Comparison of ENCODE assay signal across 8 mouse cellular contexts in the genomic region with DNA sequence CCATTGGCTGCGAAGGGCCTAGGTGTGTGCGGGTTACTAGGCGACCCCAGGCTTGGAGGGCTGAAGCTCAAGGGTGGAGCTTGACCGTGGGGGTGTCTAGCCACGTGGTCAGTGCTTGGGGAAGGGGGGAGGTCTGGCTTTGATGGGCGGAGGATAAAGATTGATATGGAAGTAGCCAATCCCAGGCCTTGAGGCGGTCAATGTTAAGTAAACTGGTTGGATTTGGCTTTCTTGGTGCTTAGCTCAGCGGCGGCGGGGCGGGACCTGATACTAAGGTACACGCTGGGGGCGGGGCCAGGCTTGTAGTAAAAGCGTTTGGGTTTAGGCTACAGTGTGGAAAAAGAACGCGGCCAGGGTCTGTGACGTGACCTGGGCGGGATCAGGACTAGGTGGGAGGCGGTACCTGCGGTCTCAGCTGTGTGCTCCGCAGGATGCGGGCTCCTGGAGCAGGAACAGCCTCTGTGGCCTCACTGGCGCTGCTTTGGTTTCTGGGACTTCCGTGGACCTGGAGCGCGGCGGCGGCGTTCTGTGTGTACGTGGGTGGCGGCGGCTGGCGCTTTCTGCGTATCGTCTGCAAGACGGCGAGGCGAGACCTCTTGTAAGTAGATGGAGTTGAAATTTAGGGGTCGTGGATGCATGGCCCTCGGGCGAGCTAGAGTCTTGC. TPM values are rescaled to one million over a fixed set of nuclear protein-coding genes. Genes with fewer than 3 reads are reported as not detected.
DNase-seq lines count a peak whose midpoint lies in the region; ATAC-seq and TF ChIP-seq lines count a peak whose summit lies in the region.

No protein-coding gene starts in this region.

- peak; percentile 29; the same call in 1 of the 2 replicates for TF ChIP-seq CTCF in stomach, postnatal 0 days (IDR thresholded peaks at IDR 0.05; ENCODE audit: low read depth)

- peaks cover 4% of the 10 kb centered on the region for H3K27me3 ChIP-seq in forebrain, embryonic 13.5 days
- peaks cover 50% of the 10 kb centered on the region for H3K27me3 ChIP-seq in liver, embryonic 15.5 days
- peaks cover 20% of the 10 kb centered on the region for H3K27me3 ChIP-seq in neural tube, embryonic 12.5 days (replicated peaks)
- no peaks in the 10 kb centered on the region for H3K27me3 ChIP-seq in stomach, postnatal 0 days (ENCODE audit: control insufficient read depth, insufficient read depth, low read length)

- H3K27ac ChIP-seq in forebrain, embryonic 13.5 days = peak overlapping the region; percentile 63
- no peak overlapping the region for H3K27ac ChIP-seq in liver, embryonic 15.5 days (replicated peaks)
- H3K27ac ChIP-seq in neural tube, embryonic 12.5 days = peak overlapping the region; percentile 50
- peak overlapping the region; percentile 93 for H3K27ac ChIP-seq in stomach, postnatal 0 days (replicated peaks)

- DNase-seq in c-Kit-positive CD71-negative TER-119-negative erythroid progenitor cells, embryonic 14.5 days (ENCODE audit: low read depth) = peak; percentile 89
- DNase-seq in heart, postnatal 10 days = peak; percentile 85 to 88
- peak; percentile 97 to 98 for DNase-seq in kidney, postnatal 4 days
- peak; percentile 99 for DNase-seq in stomach, postnatal 0 days (ENCODE audit: low spot score)

- peak overlapping the region; percentile 83 for H3K4me2 ChIP-seq in forebrain, embryonic 13.5 days
- H3K4me2 ChIP-seq in liver, embryonic 15.5 days = peak overlapping the region; percentile 73
- H3K4me2 ChIP-seq in neural tube, embryonic 12.5 days (replicated peaks) = peak overlapping the region; percentile 89
- peak overlapping the region; percentile 81 for H3K4me2 ChIP-seq in stomach, postnatal 0 days (replicated peaks; ENCODE audit: low read depth)

- no peaks in the 10 kb centered on the region for H3K9me3 ChIP-seq in forebrain, embryonic 13.5 days (replicated peaks)
- no peaks in the 10 kb centered on the region for H3K9me3 ChIP-seq in liver, embryonic 15.5 days (replicated peaks)
- H3K9me3 ChIP-seq in neural tube, embryonic 12.5 days = no peaks in the 10 kb centered on the region
- no peaks in the 10 kb centered on the region for H3K9me3 ChIP-seq in stomach, postnatal 0 days (ENCODE audit: control insufficient read depth, low read length)

- no peaks in the 10 kb centered on the region for H3K36me3 ChIP-seq in forebrain, embryonic 13.5 days (ENCODE audit: poor library complexity, severe bottlenecking)
- no peaks in the 10 kb centered on the region for H3K36me3 ChIP-seq in liver, embryonic 15.5 days (replicated peaks)
- H3K36me3 ChIP-seq in neural tube, embryonic 12.5 days = no peaks in the 10 kb centered on the region
- no peaks in the 10 kb centered on the region for H3K36me3 ChIP-seq in stomach, postnatal 0 days (ENCODE audit: control insufficient read depth, insufficient read depth, low read length)

- peaks cover 52% of the 10 kb centered on the region for H3K4me1 ChIP-seq in forebrain, embryonic 13.5 days
- peaks cover 31% of the 10 kb centered on the region for H3K4me1 ChIP-seq in liver, embryonic 15.5 days (replicated peaks)
- peaks cover 28% of the 10 kb centered on the region for H3K4me1 ChIP-seq in neural tube, embryonic 12.5 days
- peaks cover 4% of the 10 kb centered on the region; the same call in 1 of the 2 replicates for H3K4me1 ChIP-seq in stomach, postnatal 0 days (replicated peaks; ENCODE audit: control insufficient read depth, insufficient read depth)

- intact Hi-C loops in heart, postnatal 10 days (cut with DNase I) = no loop called here

- TF ChIP-seq EP300 in stomach, postnatal 0 days (optimal IDR thresholded peaks at IDR 0.05) = no peak

- ATAC-seq in CD4-positive, CD25-positive, alpha-beta regulatory T cell, adult 4 months = peak; percentile 86
- ATAC-seq in forebrain, embryonic 13.5 days = peak; percentile 88
- peak; percentile 74 for ATAC-seq in liver, embryonic 15.5 days (ENCODE audit: insufficient read depth)
- ATAC-seq in neural tube, embryonic 12.5 days (ENCODE audit: low FRiP score, low read depth) = peak; percentile 84
- peak; percentile 90 for ATAC-seq in stomach, postnatal 0 days (ENCODE audit: low FRiP score, low TSS enrichment)

- under 1% methylated on average over 41 of the region's 41 CpGs for WGBS in forebrain, embryonic 13.5 days
- under 1% methylated on average over 41 of the region's 41 CpGs for WGBS in liver, embryonic 15.5 days (ENCODE audit: insufficient replicate concordance)
- WGBS in neural tube, embryonic 12.5 days = under 1% methylated on average over 41 of the region's 41 CpGs
- WGBS in stomach, postnatal 0 days = under 1% methylated on average over 41 of the region's 41 CpGs

- H3K9ac ChIP-seq in forebrain, embryonic 13.5 days = peak overlapping the region; percentile 82
- H3K9ac ChIP-seq in liver, embryonic 15.5 days = peak overlapping the region; percentile 40
- H3K9ac ChIP-seq in neural tube, embryonic 12.5 days = peak overlapping the region; percentile 72
- peak overlapping the region; percentile 60 for H3K9ac ChIP-seq in stomach, postnatal 0 days (ENCODE audit: low read length)

- H3K4me3 ChIP-seq in forebrain, embryonic 13.5 days = peak overlapping the region; percentile 52
- peak overlapping the region; percentile 57 for H3K4me3 ChIP-seq in liver, embryonic 15.5 days (replicated peaks)
- peak overlapping the region; percentile 61 for H3K4me3 ChIP-seq in neural tube, embryonic 12.5 days
- H3K4me3 ChIP-seq in stomach, postnatal 0 days (ENCODE audit: low read depth, low read length) = peak overlapping the region; percentile 60

RNA-seq across cellular contexts. Expression of a gene that starts 1.7 kb away (rescaled TPM):
- polyA plus RNA-seq in CD4-positive, CD25-positive, alpha-beta regulatory T cell, adult 4 months (2017; shearing (Covaris generic)) = 10 to 100 TPM in 1 of 2 experiments, 1 to 10 TPM in 1; 3.4 to 13.6 TPM
- 59.9 and 61.0 TPM in 2 replicates for polyA plus RNA-seq in forebrain, embryonic 13.5 days (2015; fragmentation: Nextera tagmentation; extraction: Ambion mirVana)
- total RNA-seq in heart, postnatal 10 days (2021) = 100 to 1,000 TPM; 118 to 120 TPM
- polyA plus RNA-seq in liver, embryonic 15.5 days (2015; fragmentation: Nextera tagmentation; extraction: Ambion mirVana) = 2.3 and 3.0 TPM in 2 replicates
- polyA plus RNA-seq in neural tube, embryonic 12.5 days (2016; fragmentation: Nextera tagmentation; extraction: Ambion mirVana) = 46.1 and 46.5 TPM in 2 replicates
- polyA plus RNA-seq in stomach, postnatal 0 days (2015; fragmentation: Nextera tagmentation; extraction: Ambion mirVana) = 26.5 and 27.4 TPM in 2 replicates

RNA-seq across cellular contexts. Expression of a gene that starts 4.0 kb away (rescaled TPM):
- not detected for polyA plus RNA-seq in CD4-positive, CD25-positive, alpha-beta regulatory T cell, adult 4 months (2017; shearing (Covaris generic))
- polyA plus RNA-seq in forebrain, embryonic 13.5 days (2015; fragmentation: Nextera tagmentation; extraction: Ambion mirVana) = 0.06 TPM in 1 of 2 replicates, not detected in the other
- under 1 TPM in 1 of 2 experiments, not detected in 1; 0.12 TPM for total RNA-seq in heart, postnatal 10 days (2021)
- polyA plus RNA-seq in liver, embryonic 15.5 days (2015; fragmentation: Nextera tagmentation; extraction: Ambion mirVana) = 0.09 TPM in 1 of 2 replicates, not detected in the other
- polyA plus RNA-seq in neural tube, embryonic 12.5 days (2016; fragmentation: Nextera tagmentation; extraction: Ambion mirVana) = not detected in 2 replicates
- polyA plus RNA-seq in stomach, postnatal 0 days (2015; fragmentation: Nextera tagmentation; extraction: Ambion mirVana) = 0.04 and 0.05 TPM in 2 replicates

RNA-seq across cellular contexts. Expression of a gene that starts 11.8 kb away (rescaled TPM):
- under 1 TPM in 1 of 2 experiments, not detected in 1; 0.79 TPM for polyA plus RNA-seq in CD4-positive, CD25-positive, alpha-beta regulatory T cell, adult 4 months (2017; shearing (Covaris generic))
- polyA plus RNA-seq in forebrain, embryonic 13.5 days (2015; fragmentation: Nextera tagmentation; extraction: Ambion mirVana) = not detected in 2 replicates
- total RNA-seq in heart, postnatal 10 days (2021) = under 1 TPM in 1 of 2 experiments, not detected in 1; 0.27 TPM
- 0.50 and 0.94 TPM in 2 replicates for polyA plus RNA-seq in liver, embryonic 15.5 days (2015; fragmentation: Nextera tagmentation; extraction: Ambion mirVana)
- 0.11 and 0.13 TPM in 2 replicates for polyA plus RNA-seq in neural tube, embryonic 12.5 days (2016; fragmentation: Nextera tagmentation; extraction: Ambion mirVana)
- 1.0 and 1.4 TPM in 2 replicates for polyA plus RNA-seq in stomach, postnatal 0 days (2015; fragmentation: Nextera tagmentation; extraction: Ambion mirVana)

RNA-seq across cellular contexts. Expression of a gene that starts 21.6 kb away (rescaled TPM):
- 10 to 100 TPM; 51.5 to 53.4 TPM for polyA plus RNA-seq in CD4-positive, CD25-positive, alpha-beta regulatory T cell, adult 4 months (2017; shearing (Covaris generic))
- polyA plus RNA-seq in forebrain, embryonic 13.5 days (2015; fragmentation: Nextera tagmentation; extraction: Ambion mirVana) = 201 and 206 TPM in 2 replicates
- 10 to 100 TPM; 78.8 to 87.3 TPM for total RNA-seq in heart, postnatal 10 days (2021)
- 90.7 and 92.8 TPM in 2 replicates for polyA plus RNA-seq in liver, embryonic 15.5 days (2015; fragmentation: Nextera tagmentation; extraction: Ambion mirVana)
- 198 and 217 TPM in 2 replicates for polyA plus RNA-seq in neural tube, embryonic 12.5 days (2016; fragmentation: Nextera tagmentation; extraction: Ambion mirVana)
- polyA plus RNA-seq in stomach, postnatal 0 days (2015; fragmentation: Nextera tagmentation; extraction: Ambion mirVana) = 221 and 223 TPM in 2 replicates

RNA-seq across cellular contexts. Expression of a gene that starts 27.0 kb away (rescaled TPM):
- 1 to 10 TPM; 3.0 to 3.6 TPM for polyA plus RNA-seq in CD4-positive, CD25-positive, alpha-beta regulatory T cell, adult 4 months (2017; shearing (Covaris generic))
- polyA plus RNA-seq in forebrain, embryonic 13.5 days (2015; fragmentation: Nextera tagmentation; extraction: Ambion mirVana) = 5.1 and 6.2 TPM in 2 replicates
- total RNA-seq in heart, postnatal 10 days (2021) = 1 to 10 TPM in 1 of 2 experiments, under 1 TPM in 1; 0.81 to 1.3 TPM
- polyA plus RNA-seq in liver, embryonic 15.5 days (2015; fragmentation: Nextera tagmentation; extraction: Ambion mirVana) = 0.99 and 1.4 TPM in 2 replicates
- polyA plus RNA-seq in neural tube, embryonic 12.5 days (2016; fragmentation: Nextera tagmentation; extraction: Ambion mirVana) = 4.9 and 6.1 TPM in 2 replicates
- 0.99 and 1.4 TPM in 2 replicates for polyA plus RNA-seq in stomach, postnatal 0 days (2015; fragmentation: Nextera tagmentation; extraction: Ambion mirVana)
